Mouse (Mus musculus) natural killer cell, adult 2 months (primary cell): ENCODE measurements around the gene Vmn1r157.
"Not testable (repeated sequence)": the region's sequence is repeated elsewhere in the genome, so short reads cannot be mapped to it uniquely, and the experiment has no call there.

Source experiments
- DNase-seq, 2 experiments: peaks; one replicate each; pipeline ENCODE4 v3.0.0; 2022; ENCODE audit warnings: low spot score in 2 of 2

Vmn1r157 gene

DNA sequence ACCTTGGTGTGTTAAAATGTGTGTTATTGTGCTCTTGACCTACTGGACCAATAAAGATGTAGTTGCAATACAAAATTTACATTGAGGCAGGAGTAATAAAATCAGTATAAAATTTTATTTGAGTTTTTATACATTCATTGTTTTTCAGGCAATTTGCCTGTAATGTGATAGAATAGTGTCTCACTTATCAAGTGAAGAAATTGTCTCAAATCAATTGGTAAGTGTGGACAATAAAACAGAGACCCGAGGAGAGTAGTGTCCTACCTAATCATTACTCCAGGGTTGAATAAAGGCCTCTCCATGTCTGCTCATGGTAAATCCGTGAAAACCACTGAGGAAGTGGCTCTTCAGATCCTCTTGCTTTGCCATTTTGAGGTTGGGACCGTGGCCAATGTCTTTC is at the start of gene Vmn1r157:
Gene Vmn1r157 (plus strand): TSS at position 301 of the 400 bp plus-strand sequence.
- not testable (repeated sequence) for DNase-seq

DNA sequence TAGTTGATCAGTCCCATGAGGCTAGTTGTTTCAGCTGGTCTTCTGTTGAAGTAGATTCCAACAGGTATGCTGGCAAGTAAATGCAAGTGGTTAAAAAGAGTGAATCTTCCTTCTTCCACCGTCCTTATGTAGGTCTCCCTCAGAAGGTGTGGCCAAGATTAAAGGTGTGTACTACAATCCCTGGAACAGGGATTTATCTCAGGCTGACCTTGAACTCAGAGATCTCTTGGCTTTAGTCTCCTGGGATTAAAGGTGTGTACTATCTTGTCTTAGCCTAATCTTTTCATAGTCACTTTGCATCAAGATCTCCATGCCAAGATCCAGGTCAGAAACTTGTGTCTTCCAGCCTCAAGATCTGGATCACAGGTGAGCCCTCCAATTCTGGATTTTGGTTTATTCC is 41.9 kb upstream of the Vmn1r157 start, which contains the start of gene Gm4567:
Gene Gm4567 (minus strand): TSS at position 101 of the 400 bp plus-strand sequence.
- not testable (repeated sequence) for DNase-seq

DNA sequence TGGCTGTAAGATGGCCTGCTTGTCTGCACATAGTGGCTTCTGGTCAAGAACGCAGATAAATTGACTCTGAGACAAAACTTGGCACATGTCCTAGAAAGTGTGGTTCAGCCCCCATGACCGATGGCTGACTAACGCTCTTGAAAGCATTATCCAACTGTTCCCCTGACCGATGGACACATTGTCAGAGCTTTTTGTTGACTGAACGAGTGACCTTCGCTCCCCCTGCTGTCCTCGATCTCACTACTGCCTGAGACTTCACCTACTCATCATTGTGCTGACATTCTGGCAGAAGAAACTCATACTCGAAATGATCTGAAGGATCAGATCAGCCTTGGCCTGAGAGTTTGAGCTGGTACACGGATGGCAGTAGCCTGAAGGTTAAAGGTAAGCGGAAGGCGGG is 14.5 kb downstream of the Vmn1r157 start:
- DNase-seq, result not testable (repeated sequence)

DNA sequence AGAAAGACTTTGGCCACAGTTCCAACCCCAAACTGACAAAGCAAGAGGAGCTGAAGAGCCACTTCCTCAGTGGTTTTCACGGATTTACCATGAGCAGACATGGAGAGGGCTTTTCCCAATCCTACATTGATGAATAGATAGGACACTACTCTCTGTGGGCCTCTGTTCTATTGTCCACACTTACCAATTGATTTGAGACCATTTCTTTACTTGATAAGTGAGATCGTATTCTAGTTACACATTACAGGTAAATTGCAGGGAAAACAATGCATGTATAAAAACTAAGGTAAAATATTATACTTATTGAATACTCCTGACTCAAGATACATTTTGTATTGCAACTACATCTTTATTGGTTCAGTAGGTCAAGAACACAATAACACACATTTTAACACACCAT is 29.2 kb downstream of the Vmn1r157 start, which contains the start of gene Vmn1r158:
Gene Vmn1r158 (minus strand): TSS at position 101 of the 400 bp plus-strand sequence.
- not testable (repeated sequence) for DNase-seq
